Comparison of ENCODE assay signal across 16 mouse cellular contexts in genomic region chr8:95751924-95752323, GRCm38 (mm10).
"Had no signal": no experiment of that assay in that cellular context is flagged by ENCODE, and none has a peak within 500 bp of the region (broad histone marks: within the 10 kb centered on the region; RNA-seq: fewer than 3 reads in every experiment).

No protein-coding gene starts in this region.

- DNase-seq: retina, postnatal 1 day; right cerebral cortex, adult 18-20 months; right cerebral cortex, postnatal 14 days; right cerebral cortex, postnatal 25 days; right cerebral cortex, postnatal 4 days; spleen, adult 18-20 months; thymus, adult 18-20 months; thymus, adult 2 months; thymus, postnatal 14 days; thymus, postnatal 25 days; thymus, postnatal 36 days had no signal

- H3K4me1 ChIP-seq: neural tube, embryonic 12.5 days; neural tube, embryonic 13.5 days; neural tube, embryonic 15.5 days; stomach, embryonic 15.5 days had no signal

- H3K27ac ChIP-seq: neural tube, embryonic 12.5 days; neural tube, embryonic 13.5 days; neural tube, embryonic 15.5 days; stomach, embryonic 15.5 days; stomach, postnatal 0 days had no signal

- H3K27me3 ChIP-seq: neural tube, embryonic 12.5 days; neural tube, embryonic 13.5 days; neural tube, embryonic 15.5 days; stomach, embryonic 15.5 days had no signal

- H3K4me3 ChIP-seq: neural tube, embryonic 12.5 days; neural tube, embryonic 13.5 days; neural tube, embryonic 15.5 days; stomach, embryonic 15.5 days had no signal

- H3K9ac ChIP-seq: neural tube, embryonic 12.5 days; neural tube, embryonic 13.5 days; neural tube, embryonic 15.5 days; stomach, embryonic 15.5 days had no signal
